Mouse (Mus musculus) thymus, adult 2 months (tissue): ENCODE results near the gene Tgfb2.

Source experiments
- CTCF ChIP-seq: fragments of 200-500 bp; IDR thresholded peaks from 2 replicates; pipeline ENCODE4 v1.5.1; 2012; ENCODE audit warnings: mild to moderate bottlenecking, control low read depth, low read length, moderate library complexity, borderline replicate concordance; ENCODE audit not compliant: control insufficient read depth, poor library complexity, insufficient read depth; ENCODE audit errors: extremely low read depth
- POLR2A ChIP-seq: fragments of 200-500 bp; IDR thresholded peaks from 2 replicates; pipeline ENCODE4 v1.6.1; 2012; ENCODE audit warnings: mild to moderate bottlenecking, low read length, control low read depth, moderate library complexity; ENCODE audit not compliant: control insufficient read depth, poor library complexity, insufficient read depth; ENCODE audit errors: extremely low read depth

DNA sequence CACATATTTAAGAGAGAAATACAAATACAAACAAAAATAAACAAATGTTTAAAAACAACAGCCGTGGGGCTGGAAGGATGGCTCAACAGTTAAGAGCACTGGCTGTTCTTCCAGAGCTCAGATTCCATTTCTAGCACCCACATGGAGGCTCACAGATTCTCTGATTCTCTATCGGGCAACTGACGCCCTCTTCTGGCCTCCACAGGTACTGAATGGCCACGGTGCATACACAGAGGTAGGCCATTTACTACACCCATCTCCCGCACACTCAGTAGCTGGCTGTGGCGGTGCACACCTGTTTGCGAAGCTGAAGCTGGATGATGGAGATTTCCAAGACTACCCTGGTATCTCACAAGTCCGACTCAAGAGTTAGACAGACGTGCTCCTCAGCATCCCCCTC lies 13.9 kb upstream of the Tgfb2 start:
- TF ChIP-seq POLR2A (no peak), CTCF (no peak)
